Mouse (Mus musculus): ENCODE results near the gene Adamtsl1. TPM values are rescaled to one million over a fixed set of nuclear protein-coding genes. Genes with fewer than 3 reads are reported as not detected.

Adamtsl1 gene
- polyA plus RNA-seq, 1 experiment from 2014 or later: 10.2 TPM

DNA sequence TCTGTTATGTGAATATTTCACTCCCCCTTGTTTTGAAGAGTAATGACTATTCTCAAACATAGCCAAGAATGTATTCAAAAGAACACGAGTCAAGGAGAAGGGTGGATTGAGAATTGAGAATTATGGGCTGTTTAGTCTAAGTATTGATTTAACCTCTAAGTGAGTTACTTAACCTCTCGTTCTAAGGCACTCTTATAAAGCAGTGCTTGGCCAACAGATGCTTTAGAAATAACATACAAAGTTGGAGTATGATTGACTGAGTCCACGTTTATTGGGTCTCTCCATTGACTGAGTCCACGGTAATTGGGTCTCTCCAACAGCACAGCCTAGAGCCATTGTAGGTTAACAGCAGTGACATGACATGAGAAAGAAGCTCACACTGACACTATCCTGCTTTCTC, 226.5 kb downstream of the Adamtsl1 start:
- DNase-seq (ENCODE audit: low spot score) (no peak), ATAC-seq (replicated peaks; ENCODE audit: low FRiP score, low read depth) (no peak)
- no peak overlapping the region for H3K9ac ChIP-seq (ENCODE audit: low read depth, low read length)
- WGBS: 63% methylated on average over 4 of the region's 4 CpGs
- H3K4me3 ChIP-seq (replicated peaks; ENCODE audit: low read depth, low read length): no peak overlapping the region
- H3K4me2 ChIP-seq (ENCODE audit: low read length): no peak overlapping the region
- H3K27me3 ChIP-seq (ENCODE audit: insufficient read depth, low read length): no peaks in the 10 kb centered on the region
- H3K9me3 ChIP-seq (replicated peaks; ENCODE audit: low read length): no peaks in the 10 kb centered on the region
- TF ChIP-seq CTCF (IDR thresholded peaks at IDR 0.05; ENCODE audit: low read depth): no peak
- 0 out of 2 replicates have a peak, but pooled peaks cover 4% of the 10 kb centered on the region for H3K4me1 ChIP-seq (replicated peaks; ENCODE audit: insufficient read depth, low read length)
- H3K27ac ChIP-seq: no peak overlapping the region
- H3K36me3 ChIP-seq (ENCODE audit: insufficient read depth, low read length): no peaks in the 10 kb centered on the region

DNA sequence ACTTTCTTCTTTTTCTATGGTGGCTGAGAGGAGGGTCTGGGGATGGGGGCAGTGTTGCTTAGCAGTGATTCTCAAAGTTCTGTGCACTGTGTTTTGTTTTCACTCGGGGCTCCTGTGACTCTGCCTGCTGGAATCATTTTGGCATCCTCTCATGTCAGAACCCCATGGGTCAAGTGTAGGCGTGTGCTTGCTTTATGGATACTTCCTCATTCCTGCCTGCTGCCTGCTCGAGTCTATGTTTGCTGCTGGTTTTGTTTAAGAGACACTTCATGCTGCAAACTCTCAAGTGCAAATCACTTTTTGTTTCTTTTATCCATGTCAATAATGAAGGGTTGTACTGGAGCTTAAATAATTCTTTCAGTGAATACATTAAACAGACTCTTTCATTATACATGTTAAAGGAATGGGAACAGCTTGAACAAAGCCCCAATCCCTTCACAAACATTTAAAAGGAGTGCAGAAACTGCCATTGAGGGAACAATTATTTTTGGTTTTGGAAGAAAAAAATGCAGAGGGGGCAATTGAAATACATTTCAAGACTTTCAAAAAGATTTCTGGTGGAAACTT, 227.9 kb downstream of the Adamtsl1 start:
- Histone ChIP-seq H3K27ac (no peak overlapping the region), H3K4me2 (ENCODE audit: low read length) (no peak overlapping the region), H3K9ac (ENCODE audit: low read depth, low read length) (no peak overlapping the region), H3K9me3 (replicated peaks; ENCODE audit: low read length) (no peaks in the 10 kb centered on the region), H3K36me3 (ENCODE audit: insufficient read depth, low read length) (no peaks in the 10 kb centered on the region), H3K27me3 (ENCODE audit: insufficient read depth, low read length) (no peaks in the 10 kb centered on the region), H3K4me1 (replicated peaks; ENCODE audit: insufficient read depth, low read length) (0 out of 2 replicates have a peak, but pooled peaks cover 4% of the 10 kb centered on the region), H3K4me3 (replicated peaks; ENCODE audit: low read depth, low read length) (no peak overlapping the region)
- TF ChIP-seq CTCF (IDR thresholded peaks at IDR 0.05; ENCODE audit: low read depth): no peak
- DNase-seq (ENCODE audit: low spot score): peak; percentile 64
- no peak for ATAC-seq (replicated peaks; ENCODE audit: low FRiP score, low read depth)
- WGBS: 14% methylated on average over 3 of the region's 3 CpGs

DNA sequence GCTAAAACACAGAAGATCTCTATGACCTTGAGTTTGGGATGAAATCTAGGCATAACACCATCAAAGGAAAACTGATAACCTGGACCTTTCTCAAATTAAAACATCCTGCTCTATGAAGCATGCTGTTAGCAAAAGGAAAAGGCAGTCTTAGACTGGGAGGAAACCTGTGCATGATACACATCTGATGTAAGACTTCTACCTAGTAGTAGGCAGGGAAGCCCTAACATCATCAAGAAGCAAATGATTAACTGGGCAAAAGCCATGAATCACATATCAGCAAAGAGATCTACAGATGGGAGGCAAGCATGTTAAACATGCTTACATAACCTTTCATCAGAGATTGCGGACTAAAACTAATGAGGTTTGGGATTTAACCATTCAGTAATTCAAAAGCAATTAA, 229.5 kb downstream of the Adamtsl1 start:
- H3K4me2 ChIP-seq (ENCODE audit: low read length): no peak overlapping the region
- TF ChIP-seq CTCF (IDR thresholded peaks at IDR 0.05; ENCODE audit: low read depth): no peak
- no peak for DNase-seq (ENCODE audit: low spot score)
- H3K36me3 ChIP-seq (ENCODE audit: insufficient read depth, low read length): no peaks in the 10 kb centered on the region
- peak; percentile 49; the same call in 1 of the 2 replicates for ATAC-seq (replicated peaks; ENCODE audit: low FRiP score, low read depth)
- H3K27ac ChIP-seq: no peak overlapping the region
- H3K4me3 ChIP-seq (replicated peaks; ENCODE audit: low read depth, low read length): no peak overlapping the region
- H3K9ac ChIP-seq (ENCODE audit: low read depth, low read length): no peak overlapping the region
- H3K9me3 ChIP-seq (replicated peaks; ENCODE audit: low read length): no peaks in the 10 kb centered on the region
- 0 out of 2 replicates have a peak, but pooled peaks cover 4% of the 10 kb centered on the region for H3K4me1 ChIP-seq (replicated peaks; ENCODE audit: insufficient read depth, low read length)
- 31% methylated on average over 1 of the region's 1 CpGs for WGBS
- no peaks in the 10 kb centered on the region for H3K27me3 ChIP-seq (ENCODE audit: insufficient read depth, low read length)

DNA sequence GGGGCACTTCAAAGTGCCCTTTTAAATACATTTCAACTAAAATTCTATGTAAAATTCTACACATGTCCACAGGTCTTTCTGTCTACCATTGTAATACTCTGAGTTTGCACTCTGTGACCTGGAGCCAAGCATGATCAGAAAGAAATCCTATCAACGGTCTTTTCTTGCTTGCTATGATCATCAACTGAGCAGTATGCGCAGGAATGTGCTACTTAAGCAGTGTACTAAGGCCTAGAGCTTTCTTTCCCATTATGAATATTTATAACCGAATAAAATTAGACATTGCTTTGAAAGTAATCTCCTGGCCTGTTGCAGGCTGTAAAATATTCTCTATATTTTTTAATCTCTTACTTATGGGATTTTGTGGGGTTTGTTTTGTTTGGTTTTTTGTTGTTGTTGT, 248.7 kb downstream of the Adamtsl1 start:
- Histone ChIP-seq H3K4me1 (replicated peaks; ENCODE audit: insufficient read depth, low read length) (no peaks in the 10 kb centered on the region), H3K4me3 (replicated peaks; ENCODE audit: low read depth, low read length) (no peak overlapping the region), H3K27ac (no peak overlapping the region), H3K27me3 (ENCODE audit: insufficient read depth, low read length) (no peaks in the 10 kb centered on the region), H3K9me3 (replicated peaks; ENCODE audit: low read length) (no peaks in the 10 kb centered on the region), H3K36me3 (ENCODE audit: insufficient read depth, low read length) (no peaks in the 10 kb centered on the region), H3K4me2 (ENCODE audit: low read length) (no peak overlapping the region), H3K9ac (ENCODE audit: low read depth, low read length) (no peak overlapping the region)
- ATAC-seq (replicated peaks; ENCODE audit: low FRiP score, low read depth): no peak
- DNase-seq (ENCODE audit: low spot score): peak; percentile 34
- no peak for TF ChIP-seq CTCF (IDR thresholded peaks at IDR 0.05; ENCODE audit: low read depth)
- WGBS: 77% methylated on average over 3 of the region's 3 CpGs

DNA sequence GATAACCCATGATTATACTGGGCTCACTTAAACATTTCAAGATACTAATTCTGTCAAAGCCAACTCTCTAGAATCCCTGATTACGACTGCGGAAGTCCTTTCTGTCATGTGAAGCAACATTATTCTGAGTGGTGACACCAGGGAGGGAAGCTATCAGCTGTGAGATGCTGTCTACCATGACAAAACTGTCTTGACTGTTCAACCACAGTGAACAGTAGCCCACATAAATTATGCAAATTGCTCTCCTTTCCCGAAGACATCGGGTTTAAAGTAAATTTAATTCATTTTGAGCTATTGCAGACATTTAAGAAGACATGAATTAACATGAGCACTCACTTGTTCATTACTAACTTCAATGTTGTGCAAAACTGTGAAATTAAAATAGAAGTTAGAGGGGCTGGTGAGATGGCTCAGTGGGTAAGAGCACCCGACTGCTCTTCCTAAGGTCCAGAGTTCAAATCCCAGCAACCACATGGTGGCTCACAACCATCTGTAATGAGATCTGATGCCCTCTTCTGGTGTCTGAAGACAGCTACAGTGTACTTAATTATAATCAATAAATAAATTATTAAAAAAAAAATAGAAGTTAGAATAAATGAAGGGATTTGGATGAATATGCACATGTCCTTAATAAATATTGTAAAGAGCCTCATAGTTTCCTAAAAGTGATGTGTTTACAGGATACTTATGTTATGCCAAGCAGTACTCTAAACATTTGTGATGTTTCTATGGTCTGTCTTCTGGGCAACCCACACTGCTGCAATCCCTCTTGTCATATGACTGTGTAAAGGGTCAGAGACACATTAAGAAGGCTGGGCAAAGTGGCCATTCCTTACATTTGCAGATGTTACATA, 249.4 kb downstream of the Adamtsl1 start:
- Histone ChIP-seq H3K4me1 (replicated peaks; ENCODE audit: insufficient read depth, low read length) (no peaks in the 10 kb centered on the region), H3K27me3 (ENCODE audit: insufficient read depth, low read length) (no peaks in the 10 kb centered on the region), H3K9me3 (replicated peaks; ENCODE audit: low read length) (no peaks in the 10 kb centered on the region), H3K4me3 (replicated peaks; ENCODE audit: low read depth, low read length) (no peak overlapping the region), H3K9ac (ENCODE audit: low read depth, low read length) (no peak overlapping the region), H3K36me3 (ENCODE audit: insufficient read depth, low read length) (no peaks in the 10 kb centered on the region), H3K4me2 (ENCODE audit: low read length) (no peak overlapping the region), H3K27ac (no peak overlapping the region)
- DNase-seq (ENCODE audit: low spot score): peak; percentile 33
- no peak for ATAC-seq (replicated peaks; ENCODE audit: low FRiP score, low read depth)
- no peak for TF ChIP-seq CTCF (IDR thresholded peaks at IDR 0.05; ENCODE audit: low read depth)
- 52% methylated on average over 5 of the region's 5 CpGs for WGBS

DNA sequence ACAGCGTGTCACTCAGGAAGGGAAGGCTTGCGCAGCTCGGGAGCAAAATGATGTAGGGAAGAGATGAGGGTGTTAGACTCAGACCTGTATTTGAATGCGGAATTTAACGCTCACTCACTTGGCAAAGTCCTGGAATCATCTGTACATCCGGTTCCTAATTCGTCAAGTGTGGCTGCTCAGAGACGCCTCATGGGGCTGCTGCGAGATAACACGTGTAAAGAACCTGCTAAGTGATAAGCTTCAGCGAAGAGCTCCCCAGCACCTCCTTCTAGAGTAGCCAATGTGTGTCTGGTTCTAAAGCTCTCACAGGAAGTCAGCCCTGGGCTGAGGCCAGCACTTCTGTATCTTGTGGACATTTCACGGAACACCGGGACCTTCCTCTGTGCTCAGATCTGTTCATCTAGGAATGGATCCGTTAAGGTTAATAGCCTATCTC, 250.1 kb downstream of the Adamtsl1 start:
- DNase-seq (ENCODE audit: low spot score) (no peak), ATAC-seq (replicated peaks; ENCODE audit: low FRiP score, low read depth) (no peak)
- Histone ChIP-seq H3K9ac (ENCODE audit: low read depth, low read length) (no peak overlapping the region), H3K36me3 (ENCODE audit: insufficient read depth, low read length) (no peaks in the 10 kb centered on the region), H3K9me3 (replicated peaks; ENCODE audit: low read length) (no peaks in the 10 kb centered on the region), H3K4me2 (ENCODE audit: low read length) (no peak overlapping the region), H3K4me3 (replicated peaks; ENCODE audit: low read depth, low read length) (no peak overlapping the region), H3K27ac (no peak overlapping the region), H3K4me1 (replicated peaks; ENCODE audit: insufficient read depth, low read length) (no peaks in the 10 kb centered on the region), H3K27me3 (ENCODE audit: insufficient read depth, low read length) (no peaks in the 10 kb centered on the region)
- 87% methylated on average over 14 of the region's 14 CpGs for WGBS
- TF ChIP-seq CTCF (IDR thresholded peaks at IDR 0.05; ENCODE audit: low read depth): no peak
